Mouse (Mus musculus) layer of hippocampus, postnatal 25 days (tissue): ENCODE measurements at regions not wholly inside any gene's neighbourhood (a gene's known extent, or its start where the extent isn't known, plus 50 kb on each side); places are given as distances from the start of the nearest gene placed in this dataset.

ENCODE experiments used
- DNase-seq, 2 experiments: peaks; one replicate each; pipeline ENCODE4 v3.0.0; 2022; ENCODE audit warnings: mixed read lengths in 2 of 2, low spot score in 1 of 2; ENCODE audit errors: extremely low spot score in 1 of 2

DNA sequence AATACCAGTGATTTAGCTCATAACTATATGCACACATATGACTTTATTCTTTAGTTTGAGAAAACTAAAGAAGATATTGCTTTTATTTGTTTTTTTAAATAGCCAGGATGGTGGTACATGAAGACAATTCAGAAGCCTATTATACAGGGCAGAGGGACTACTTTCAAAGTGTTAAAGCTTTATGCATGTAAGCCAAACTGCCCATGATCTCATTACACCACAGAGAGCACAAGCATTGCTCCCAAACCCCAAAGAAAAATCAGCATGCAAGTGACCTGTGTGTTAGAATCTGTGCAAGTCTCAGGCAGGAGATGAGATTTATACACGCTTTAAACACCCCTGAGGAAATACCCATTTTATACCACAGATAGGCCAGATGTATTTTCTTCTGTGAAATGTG, 114.6 kb upstream of the Fam92a start:
- no peak for DNase-seq

GRCm38 (mm10) chr4:12285983-12286382, 114.2 kb upstream of the Fam92a start:
- no peak for DNase-seq

DNA sequence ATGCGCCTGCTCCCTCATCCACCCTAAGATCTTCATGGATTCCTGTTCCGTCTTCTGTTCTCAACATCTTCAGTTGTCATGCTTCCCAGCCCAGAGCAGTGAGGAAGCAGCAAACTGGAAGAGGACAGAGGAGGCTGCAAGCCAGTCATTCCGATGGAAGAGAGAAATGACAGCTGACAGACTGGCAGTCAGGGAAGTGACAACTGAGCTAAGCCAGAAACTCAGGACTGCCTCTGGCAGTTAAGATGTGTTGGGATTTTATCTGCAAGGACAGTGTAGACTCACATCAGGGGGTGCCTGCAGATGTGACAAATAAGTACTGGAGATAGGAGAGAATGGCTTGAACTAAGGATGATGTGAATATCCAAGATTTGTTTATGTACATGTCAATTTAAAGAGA, 106.1 kb upstream of the Fam92a start:
- DNase-seq = no peak

DNA sequence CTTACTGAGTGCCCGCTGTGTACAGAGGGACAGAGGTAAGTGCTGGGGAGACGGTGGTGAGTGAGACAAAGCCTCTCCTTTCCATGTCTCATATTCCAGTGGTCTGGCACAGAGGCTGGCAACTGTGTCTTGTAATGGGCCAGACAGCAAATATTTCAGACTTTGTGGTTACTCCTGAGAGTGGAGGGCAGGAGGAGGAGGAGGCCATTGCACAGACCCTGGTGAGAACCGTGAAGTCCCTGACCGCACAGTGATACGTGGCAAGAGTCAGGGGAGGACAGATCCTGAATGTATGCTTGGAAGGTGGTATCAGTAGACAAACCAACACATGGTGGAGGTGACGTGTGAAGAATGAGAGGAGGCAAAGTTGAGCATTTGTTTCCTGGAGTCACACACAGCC, 101.6 kb upstream of the Fam92a start:
- no peak for DNase-seq

- no peak for DNase-seq
Measured at GRCm38 (mm10) chr4:12272914-12273313, 101.1 kb upstream of the Fam92a start.

- DNase-seq = no peak
Measured at GRCm38 (mm10) chr4:12272378-12272777, 100.6 kb upstream of the Fam92a start.

GRCm38 (mm10) chr4:12263746-12264145, 91.9 kb upstream of the Fam92a start:
- DNase-seq = no peak

DNA sequence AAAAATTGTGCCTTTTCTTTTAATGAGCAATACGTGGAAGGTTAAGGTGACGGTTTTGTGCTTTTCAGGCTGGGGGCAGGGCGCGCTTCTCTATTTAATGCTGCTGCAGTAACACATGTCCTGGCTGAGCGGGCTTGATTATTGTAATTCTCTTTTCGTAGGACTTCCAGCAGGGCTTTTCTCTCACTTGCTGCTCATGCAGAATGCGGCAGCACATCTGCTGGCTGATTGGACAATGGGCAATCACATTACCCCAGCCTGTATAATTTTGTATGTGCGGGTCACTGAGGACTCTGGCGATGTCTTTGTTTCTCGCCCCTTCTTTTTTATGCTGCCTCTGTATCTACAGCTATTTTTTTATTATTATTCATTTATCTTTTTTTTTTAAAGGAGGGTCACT, 91.4 kb upstream of the Fam92a start:
- DNase-seq = no peak

DNA sequence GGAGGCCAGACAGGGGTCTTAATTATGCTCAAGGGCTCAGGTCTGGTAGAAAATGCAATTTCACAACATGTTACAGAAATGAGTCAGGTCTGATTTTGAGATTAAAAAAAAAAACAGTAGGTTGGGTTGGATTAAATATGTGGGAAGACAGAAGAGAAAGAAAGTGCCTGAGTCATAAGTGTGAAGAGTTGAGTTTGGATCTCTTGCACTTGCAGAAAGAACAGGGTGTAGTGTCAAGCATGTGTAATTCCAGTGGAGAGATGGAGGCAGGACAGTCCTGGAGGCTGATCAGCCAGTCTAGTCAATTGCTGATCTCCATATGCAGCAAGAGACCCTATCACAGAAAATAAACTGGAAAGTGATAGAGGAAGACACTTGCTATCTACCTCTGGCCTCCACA, 76.2 kb upstream of the Fam92a start:
- DNase-seq = no peak

DNA sequence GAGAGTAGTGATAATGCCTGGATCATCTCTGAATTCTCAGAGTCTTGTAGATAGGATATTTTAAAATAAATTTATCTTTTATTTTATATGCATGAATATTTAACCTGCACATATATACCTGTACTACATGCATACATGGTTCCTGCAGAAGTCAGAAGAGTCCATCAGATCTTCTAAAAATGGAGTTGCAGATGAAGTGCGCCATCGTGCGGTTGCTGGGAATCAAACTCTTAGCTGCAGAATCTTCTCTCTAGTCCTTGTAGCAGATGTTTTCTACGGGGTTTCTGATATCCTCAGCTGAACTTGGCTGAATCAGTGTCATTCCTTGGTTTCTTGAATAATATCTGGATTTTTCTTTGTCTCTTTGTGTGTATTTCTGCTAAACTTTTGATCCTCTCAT, 74.8 kb upstream of the Fam92a start:
- no peak for DNase-seq

DNA sequence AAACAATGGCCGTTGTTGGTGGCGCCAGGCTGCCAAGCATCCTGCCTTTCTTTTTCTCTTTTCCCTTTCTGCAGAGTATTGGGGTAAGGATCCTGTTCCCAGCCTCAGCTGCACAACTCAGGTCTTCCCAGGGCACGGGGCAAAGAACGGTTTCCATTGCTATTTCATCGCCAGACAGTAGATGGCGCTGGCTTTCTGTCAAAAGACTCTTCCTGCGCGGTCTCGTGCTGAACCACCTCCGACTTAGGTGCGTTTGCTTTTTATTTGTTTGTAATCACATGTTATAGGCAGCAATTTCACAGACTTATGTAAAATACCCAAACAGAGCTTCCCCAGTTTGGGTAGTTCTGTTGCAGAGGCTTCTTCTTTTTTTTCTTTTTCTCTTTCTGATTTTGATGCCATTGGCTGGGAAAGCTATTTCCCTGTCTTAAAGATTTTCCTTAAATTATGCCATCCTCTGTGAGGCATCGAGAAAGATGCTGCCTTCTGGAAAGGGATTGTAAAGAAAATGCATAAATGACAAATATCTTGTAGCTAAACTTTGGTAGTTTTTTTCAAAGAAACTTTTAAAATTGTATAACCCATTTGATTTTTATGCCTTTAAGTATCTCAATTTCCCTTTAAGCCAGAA, 69.2 kb upstream of the Fam92a start:
- DNase-seq = peak; percentile 42 to 70

- peak in 1 of 2 experiments; percentile 66 for DNase-seq
Measured at GRCm38 (mm10) chr4:12230731-12231130, 58.9 kb upstream of the Fam92a start.
